Mouse (Mus musculus): ENCODE data around the gene Cldn4.

GRCm38 (mm10) chr5:134948085-134948439, 1.3 kb upstream of the Cldn4 start:
- TF ChIP-seq EP300 (IDR thresholded peaks at IDR 0.05; ENCODE audit: low read depth): no peak
- no peak for TF ChIP-seq CTCF (IDR thresholded peaks at IDR 0.05; ENCODE audit: low read depth)

All from liver, embryonic 14.5 days (tissue).